Mouse (Mus musculus): Measurements from ENCODE around the gene Sfta2.

Gene Sfta2

DNA sequence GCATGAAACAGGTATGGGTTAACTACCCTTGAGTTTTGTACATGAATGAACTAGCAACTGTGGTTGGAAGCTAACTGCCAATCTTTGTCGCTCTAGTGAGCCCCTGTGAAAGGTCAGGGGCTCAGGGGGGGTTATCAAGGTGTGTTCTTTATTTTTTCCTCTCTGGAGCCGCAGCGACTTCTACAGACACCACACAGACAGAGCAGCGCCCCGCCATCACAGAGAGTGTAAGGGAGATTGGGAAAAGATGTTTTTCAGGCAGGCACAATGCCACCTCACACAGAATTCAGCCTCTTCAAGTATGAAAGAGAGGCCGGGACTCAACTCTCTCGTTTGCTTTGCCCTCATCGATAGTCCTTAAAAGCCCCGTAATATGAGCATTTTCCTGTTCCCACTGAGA is 9.2 kb upstream of the Sfta2 start:
- in situ Hi-C loops (cut with MseI, MboI), result no loop called here

DNA sequence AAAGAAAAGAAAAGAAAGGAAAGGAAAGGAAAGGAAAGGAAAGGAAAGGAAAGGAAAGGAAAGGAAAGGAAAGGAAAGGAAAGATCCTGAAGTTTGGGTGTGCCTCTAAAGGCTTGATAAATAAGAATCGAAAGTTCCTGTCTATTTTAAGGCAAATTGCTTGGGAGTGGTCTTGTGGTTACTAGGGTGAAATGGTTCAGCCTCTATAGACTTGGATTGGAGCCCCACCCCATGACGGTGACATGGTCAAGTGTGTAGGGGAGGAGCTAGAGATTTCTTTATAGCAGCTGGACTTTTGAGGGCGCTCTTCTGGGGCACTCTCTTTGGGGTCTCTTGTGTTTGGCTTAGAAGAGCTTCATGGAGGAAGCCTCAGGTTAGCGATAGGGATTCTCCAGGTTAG is 7.6 kb upstream of the Sfta2 start:
- in situ Hi-C loops (cut with MseI, MboI), result no loop called here

DNA sequence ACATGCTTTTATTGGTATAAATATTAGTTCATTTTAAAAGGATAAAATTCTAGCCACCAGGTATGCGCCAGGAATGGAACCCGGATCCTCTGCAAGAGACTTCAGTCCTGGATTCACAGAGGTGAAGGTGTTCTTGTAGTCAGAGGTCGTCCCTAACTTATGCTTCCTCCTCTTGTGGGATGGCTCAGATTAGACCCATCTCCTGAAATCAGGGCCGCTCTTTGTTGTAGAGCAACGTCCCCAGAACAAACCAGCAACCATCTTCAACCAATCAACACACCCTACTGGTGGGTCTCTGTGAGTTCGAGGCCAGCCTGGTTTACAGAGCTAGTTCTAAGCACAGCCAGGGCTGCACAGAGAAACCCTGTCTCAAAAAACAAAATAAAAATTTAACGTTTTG is 6.9 kb upstream of the Sfta2 start:
- in situ Hi-C loops (cut with MseI, MboI), result no loop called here

DNA sequence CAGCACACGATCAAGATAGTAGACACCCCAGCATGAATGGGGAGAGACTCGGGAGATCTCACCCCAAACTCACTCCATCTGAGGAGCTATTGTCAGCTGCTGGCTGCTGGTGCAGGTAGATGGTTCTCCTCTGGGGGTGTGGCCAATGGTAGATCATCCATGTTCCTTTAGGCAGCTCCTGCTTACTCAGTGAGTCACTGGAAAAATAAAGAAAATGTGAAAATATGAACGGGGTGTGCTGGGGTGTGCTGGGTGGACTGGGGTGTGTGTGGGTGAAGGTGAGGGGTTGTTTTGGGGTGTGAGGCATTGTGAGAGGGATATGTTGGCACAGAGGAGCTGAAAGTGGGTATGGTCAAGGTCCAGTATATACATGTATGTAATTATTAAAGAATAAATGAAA is 4.0 kb upstream of the Sfta2 start:
- in situ Hi-C loops (cut with MseI, MboI), result no loop called here

DNA sequence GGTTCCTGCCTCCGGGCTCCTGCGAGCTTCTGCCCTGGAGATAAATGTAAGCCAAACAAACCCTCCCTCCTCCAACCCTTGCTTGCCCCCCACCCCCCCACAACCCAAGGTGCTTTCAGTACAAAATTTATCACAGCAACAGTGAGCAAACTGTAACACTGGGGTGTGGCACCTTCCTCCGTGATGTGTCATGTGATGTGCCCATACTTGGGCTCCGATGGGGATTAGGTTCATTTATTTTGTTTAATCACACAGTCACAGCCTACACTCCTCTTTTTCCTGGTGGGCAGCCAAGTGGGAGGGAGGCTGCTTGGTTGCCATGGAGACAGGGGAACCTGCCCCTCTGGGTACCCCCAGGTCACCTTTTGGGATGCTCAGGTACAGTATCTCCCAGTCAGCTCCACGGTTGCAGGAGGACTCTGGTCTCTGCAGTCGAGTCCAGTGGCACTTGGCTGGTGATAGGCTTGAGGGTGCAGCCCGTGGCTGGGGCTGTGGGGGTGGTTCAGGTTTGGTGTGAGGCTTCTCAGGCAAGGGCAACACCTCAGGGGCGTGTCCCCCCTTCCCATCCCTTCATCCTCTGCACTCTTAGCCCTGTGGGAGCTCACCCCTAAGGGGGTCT is 496 bp downstream of the Sfta2 start:
- in situ Hi-C loops (cut with MseI, MboI), result no loop called here

DNA sequence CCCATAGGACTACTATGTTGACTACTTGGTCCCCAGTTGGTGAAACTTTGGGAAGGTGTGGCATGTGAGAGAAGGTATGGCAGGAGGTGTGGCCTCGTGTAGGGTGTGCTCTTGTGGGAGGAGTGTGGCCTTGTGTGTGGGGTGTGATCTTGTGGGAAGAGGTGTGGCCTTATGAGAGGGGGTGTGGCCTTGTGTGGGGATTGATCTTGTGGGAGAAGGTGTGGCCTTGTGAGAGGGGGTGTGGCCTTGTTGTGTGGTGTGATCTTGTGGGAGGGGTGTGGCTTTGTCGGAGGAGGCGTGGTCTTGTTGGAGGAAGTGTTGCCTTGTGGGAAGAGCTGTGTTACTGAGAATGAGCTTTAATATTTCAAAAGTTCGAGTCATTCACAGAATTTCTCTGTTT is 15.8 kb downstream of the Sfta2 start:
- in situ Hi-C loops (cut with MseI, MboI), result no loop called here

DNA sequence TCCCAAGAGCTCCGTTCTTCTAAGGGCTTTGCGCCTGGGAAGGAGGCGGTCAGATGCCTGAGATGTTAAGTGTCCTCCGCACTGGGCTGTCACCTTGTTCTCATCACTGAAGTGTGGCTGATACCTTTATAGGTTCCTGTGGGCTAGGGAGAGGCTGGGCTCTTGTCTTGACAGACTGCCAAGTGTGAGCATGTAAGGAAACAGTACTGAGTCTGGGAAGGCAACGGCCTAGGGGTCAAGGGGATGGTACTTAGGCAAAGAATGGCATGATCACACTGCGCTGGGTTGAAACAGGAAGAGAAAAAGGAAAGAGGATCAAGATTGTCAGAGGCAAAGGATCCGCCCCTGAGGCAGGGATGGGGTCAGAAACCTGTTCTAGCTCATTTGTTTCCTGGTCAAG is 25.2 kb downstream of the Sfta2 start, which contains the start of gene Gm9573:
Gene Gm9573 (minus strand): TSS at position 101 of the 400 bp plus-strand sequence.
- in situ Hi-C loops (cut with MseI, MboI), result loop anchor here in 1 of 2 experiments (25.0 kb wide), 1 partner anchor 1664 kb away; the partner anchor contains the start of genes B3galt4, Rps18 and Vps52

DNA sequence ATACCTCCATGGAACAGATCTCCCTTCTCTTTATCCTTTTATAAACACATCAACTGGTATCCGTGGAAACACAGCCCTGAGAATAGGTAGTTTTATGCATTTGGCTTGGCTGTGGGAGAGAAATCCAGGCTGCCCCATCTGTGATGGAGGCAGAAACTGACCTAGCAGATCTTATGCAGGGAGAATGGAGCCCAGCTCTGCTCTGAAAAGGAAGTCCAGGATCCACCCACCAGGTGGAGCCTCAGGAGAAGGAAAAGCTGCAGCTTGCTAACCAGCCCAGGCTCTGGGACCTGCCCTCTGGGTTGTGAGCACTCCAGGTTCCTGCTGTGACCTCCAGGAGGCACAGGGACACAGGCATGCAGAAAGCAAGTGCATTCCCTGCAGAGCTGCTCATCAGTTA is 32.6 kb downstream of the Sfta2 start:
- in situ Hi-C loops (cut with MseI, MboI), result loop anchor here (5.0 to 25.0 kb wide), 2 partner anchors 103 to 1672 kb away; partner anchors contain the start of genes B3galt4 (in 1 of the 2), Rps18 (in 1 of the 2) and Vps52 (in 1 of the 2)

DNA sequence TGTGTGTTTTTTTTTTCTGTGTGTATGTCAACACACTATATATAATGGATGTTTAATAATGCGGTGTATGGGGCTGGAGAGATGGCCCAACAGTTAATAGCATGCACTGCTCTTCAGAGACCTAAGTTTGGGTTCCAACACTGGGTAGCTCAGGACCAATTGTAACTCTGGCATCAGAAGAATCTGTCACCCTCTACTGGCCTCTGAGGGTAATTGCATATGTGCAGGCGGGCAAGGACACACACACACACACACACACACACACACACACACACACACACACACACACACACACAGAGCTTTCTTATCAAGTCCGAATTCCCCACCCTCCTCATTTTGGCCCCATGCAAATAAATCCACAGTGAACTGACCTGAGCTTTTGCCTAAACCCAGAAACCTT is 33.9 kb downstream of the Sfta2 start:
- in situ Hi-C loops (cut with MseI, MboI), result loop anchor here in 1 of 2 experiments (25.0 kb wide), 1 partner anchor 1673 kb away; the partner anchor contains the start of genes B3galt4, Rps18 and Vps52

DNA sequence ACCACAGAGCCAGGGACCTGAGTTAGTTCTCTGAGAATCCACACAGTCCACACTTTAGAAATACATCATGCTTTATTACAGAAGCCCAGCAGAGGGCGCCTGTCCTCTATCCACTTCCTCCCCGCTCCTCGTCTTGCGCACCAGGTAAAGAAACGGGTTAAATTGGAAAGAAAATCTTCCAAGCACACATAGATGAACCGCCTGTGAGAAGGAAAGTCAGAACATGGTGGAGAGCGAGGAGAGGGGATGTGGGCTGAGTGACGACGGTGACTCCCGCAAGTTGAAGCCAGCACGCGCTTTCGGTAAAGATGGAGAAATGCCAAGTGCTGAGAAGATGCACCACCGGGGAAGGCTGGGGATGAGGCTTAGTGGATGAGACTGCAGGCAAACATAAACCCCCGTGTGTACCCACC is 34.4 kb downstream of the Sfta2 start:
- in situ Hi-C loops (cut with MseI, MboI), result loop anchor here in 1 of 2 experiments (25.0 kb wide), 1 partner anchor 1673 kb away; the partner anchor contains the start of genes B3galt4, Rps18 and Vps52

DNA sequence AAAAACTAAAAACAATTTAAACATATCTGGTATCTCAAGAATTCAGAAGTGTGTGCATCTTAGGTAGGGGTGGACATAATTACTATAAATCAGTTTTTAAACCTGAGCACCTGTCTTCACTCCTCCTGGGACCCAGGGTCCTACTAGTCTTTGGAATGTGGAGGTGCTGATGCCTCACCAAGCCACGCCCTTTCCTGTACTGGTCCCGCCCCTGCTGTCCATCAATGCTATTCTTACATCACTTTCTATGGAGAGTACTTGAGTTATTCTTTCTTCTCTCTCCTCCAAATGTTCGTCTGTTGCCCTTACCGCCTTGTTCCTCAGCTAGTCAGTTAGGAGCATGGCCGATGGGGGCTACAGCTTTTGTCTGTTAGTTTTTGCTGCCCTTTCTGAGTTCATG is 35.0 kb downstream of the Sfta2 start:
- in situ Hi-C loops (cut with MseI, MboI), result loop anchor here in 1 of 2 experiments (25.0 kb wide), 1 partner anchor 1674 kb away; the partner anchor contains the start of genes B3galt4, Rps18 and Vps52

DNA sequence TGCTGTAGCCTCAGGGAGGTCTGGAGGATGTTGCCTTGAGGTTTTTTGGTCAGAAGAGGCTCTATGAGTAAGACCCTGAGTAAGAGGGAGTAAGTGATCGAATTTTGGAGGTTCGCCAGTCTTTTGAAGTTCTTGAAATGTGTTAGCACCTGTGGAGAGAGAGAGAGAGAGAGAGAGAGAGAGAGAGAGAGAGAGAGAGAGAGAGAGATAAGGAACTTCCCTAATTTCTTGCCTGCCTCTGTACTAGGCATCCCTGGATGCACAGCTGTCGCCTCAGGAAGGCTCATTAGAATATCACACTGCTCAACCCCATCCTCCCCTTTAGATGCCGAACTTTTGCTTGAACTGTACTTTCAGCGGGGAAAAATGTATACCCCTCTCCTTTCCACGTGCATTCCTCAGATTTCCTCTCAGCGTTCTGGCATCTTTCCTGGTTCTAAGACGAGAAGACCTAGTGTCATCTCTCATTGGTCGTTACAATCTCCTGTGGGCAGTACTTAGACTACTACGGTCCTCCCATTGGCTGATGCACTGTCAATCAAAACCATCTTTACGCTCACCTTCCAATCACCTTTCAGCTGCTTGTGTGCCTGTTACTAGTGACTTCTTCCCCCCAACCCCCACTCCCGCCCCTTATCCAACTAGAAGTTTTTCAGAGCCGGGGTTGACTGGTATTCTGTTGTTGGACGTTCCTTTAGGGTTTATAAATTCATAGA is 37.3 kb downstream of the Sfta2 start:
- in situ Hi-C loops (cut with MseI, MboI), result loop anchor here in 1 of 2 experiments (25.0 kb wide), 1 partner anchor 1676 kb away; the partner anchor contains the start of genes B3galt4, Rps18 and Vps52

DNA sequence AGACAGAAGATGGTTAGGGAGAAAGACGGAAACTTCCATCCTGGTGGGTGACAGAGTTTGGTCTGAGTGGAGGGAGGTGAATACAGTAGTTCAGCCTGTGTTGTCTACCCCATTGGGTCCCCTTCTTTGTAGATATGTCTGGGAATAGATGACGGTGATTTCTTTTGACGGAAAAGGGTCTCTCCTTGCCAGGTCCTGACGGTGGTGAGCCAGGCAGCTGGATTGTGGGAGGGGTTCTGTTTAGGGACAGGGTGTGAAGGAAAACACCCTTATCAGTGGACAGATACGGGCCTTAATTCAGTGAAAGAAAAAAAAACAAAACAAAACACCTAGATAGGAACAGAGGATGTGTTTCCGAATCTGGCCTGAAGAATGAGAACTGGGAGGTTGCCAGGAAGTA is 38.0 kb downstream of the Sfta2 start:
- in situ Hi-C loops (cut with MseI, MboI), result loop anchor here in 1 of 2 experiments (25.0 kb wide), 1 partner anchor 1677 kb away; the partner anchor contains the start of genes B3galt4, Rps18 and Vps52

DNA sequence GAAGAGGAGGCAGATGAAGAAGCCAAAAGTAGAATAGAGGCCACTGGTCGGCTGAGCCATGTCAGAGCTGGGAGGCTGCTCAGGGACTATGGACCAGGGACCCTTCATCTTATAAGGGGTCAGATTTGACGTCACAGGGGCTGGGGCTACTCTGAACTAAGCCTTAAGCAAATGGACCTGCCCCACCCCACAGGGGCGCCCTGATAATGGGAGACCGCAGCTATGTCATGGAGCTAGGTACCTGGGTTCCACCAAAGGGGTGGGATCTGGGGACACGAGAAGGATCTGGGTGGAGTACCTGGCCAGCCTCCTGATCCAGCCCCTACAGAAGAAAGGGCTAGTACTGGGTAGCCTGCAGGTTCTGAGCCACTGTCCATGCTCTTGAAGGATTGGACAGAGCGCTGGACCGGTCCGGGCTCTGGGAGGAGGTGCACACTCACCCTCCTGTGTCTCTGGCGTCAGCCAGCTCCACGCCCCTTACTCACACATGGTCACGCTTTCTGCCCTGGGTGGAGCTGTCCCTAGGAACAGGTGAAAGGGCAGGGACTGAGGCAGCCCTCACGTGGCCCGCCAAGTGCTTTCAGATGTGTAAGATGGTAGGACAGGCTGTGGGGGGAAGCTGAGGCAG is 42.4 kb downstream of the Sfta2 start, which contains the start of gene Mucl3:
Gene Mucl3 (minus strand): TSS at position 87 of the 628 bp plus-strand sequence.
- in situ Hi-C loops (cut with MseI, MboI), result loop anchor here in 1 of 2 experiments (25.0 kb wide), 1 partner anchor 1681 kb away; the partner anchor contains the start of genes B3galt4, Rps18 and Vps52

DNA sequence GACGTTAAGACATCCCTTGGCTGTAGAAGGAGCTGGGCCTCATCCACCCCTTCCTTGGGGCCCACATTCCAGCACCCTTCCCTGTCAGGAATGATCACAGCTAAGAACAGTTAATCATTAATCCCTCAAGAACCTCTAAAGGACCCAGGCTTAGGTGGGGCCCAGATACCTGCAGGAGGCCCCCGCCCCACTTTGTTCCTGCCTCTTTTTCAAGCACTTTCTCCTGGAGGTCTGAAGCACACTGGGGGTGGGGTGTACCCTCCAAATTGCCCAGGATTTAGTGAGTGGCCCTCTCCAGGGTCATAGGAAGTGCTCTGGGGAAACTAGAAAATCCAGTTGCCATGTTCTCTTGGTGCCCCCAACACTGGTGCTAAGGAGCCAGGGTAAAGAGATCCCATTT is 48.1 kb downstream of the Sfta2 start:
- in situ Hi-C loops (cut with MseI, MboI), result loop anchor here in 1 of 2 experiments (25.0 kb wide), 1 partner anchor 1687 kb away; the partner anchor contains the start of genes B3galt4, Rps18 and Vps52

DNA sequence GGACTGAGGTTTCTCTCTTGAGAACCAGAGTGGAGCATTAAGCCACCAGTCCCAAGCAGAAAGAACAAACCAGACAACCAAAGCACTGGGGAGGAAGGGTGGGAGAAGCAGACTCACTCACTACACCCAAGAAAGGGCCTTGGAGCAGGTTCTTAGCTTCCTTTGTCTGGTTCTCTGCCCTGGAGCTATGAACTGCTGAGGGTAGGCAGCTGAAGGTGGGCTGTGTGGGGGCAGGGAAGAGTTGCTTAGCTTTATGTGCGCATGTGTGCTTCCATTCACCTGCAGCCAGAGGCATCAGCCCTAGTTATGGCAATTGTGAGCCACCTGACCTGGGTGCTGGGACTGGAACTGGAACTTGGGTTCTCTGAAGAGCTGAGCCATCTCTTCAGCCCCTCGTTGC is 51.7 kb downstream of the Sfta2 start:
- in situ Hi-C loops (cut with MseI, MboI), result no loop called here

DNA sequence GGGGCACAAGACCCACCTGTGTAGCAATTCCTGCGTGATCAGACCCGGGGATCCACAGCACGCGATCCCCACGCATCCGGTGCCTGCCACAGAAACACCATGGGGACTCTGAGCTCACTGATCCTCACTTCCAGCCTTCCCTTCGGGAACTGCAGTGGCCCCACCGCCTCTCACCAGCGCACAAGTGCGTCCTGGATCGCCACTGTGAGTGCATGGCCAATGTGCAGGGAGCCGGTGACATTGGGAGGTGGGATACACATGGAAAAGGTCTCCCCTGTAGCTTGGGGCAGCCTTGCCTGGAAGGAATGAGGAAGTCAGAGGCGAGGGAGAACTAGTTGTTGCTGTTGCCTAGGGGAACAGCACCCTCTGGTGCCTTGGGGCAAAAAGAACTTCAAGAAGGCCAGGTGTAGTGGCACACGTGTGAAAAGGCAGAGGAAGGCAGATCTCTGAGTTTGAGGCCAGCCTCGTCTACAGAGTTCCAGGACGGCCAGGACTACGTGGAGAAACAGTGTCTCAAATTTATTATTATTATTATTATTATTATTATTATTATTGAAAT is 64.7 kb downstream of the Sfta2 start:
- in situ Hi-C loops (cut with MseI, MboI), result no loop called here

DNA sequence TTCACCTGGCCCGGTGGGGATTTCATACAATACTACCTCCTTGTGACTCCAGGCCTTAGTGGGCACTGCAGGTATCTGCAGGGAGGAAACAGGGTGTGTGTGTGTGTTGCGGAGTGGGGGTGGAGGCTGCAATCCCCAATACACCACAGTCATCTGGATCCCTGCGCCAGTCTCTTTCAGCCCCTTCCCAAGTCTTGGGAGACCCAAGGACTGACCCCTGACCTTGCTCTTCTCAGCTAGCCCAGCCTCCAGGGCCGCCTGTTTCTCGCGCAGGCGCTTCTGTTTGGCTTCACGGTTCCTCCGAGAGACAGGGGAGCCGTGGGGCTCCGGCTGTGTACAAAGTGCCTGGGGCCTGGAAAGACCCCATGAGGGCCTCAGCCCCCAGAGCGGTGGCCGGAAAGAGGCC is 65.5 kb downstream of the Sfta2 start:
- in situ Hi-C loops (cut with MseI, MboI), result no loop called here

DNA sequence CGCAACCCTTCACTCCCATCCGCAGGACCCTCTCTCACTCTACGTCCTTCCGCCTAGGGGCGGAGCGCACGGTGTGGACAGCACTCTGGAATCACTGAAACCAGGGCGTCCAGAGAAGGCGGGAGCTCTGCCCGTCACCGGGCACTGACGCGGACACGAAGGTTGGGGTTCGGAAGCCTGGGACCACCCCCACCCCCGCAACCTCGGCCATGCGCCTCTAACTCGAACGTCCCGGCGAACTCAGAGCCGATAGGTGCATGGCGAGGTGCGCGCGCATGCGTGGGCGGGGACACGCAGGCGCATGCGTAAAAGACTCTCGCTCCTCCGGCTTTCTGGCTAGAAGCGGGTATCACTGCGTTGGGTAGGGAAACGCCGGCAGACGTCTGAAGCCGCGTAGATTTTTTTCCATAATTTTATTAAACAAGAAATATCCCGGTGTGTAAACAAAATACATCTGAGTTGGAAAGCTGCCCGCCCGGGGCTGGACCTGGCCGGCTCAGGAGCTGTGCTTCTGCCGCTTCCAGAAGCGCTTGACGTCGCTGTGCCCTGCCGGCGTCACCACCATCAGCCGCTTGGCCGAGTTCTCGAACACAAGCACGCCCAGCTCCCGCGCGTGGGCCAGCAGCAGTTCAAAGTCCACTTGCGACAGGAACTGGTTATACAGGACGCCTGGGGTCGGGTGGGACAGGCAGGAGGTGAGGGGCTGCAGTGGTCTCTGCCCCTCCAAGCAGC is 66.2 kb downstream of the Sfta2 start, which contains the start of gene Vars2:
Gene Vars2 (minus strand): TSS at position 259 of the 732 bp plus-strand sequence.
- in situ Hi-C loops (cut with MseI, MboI), result no loop called here

DNA sequence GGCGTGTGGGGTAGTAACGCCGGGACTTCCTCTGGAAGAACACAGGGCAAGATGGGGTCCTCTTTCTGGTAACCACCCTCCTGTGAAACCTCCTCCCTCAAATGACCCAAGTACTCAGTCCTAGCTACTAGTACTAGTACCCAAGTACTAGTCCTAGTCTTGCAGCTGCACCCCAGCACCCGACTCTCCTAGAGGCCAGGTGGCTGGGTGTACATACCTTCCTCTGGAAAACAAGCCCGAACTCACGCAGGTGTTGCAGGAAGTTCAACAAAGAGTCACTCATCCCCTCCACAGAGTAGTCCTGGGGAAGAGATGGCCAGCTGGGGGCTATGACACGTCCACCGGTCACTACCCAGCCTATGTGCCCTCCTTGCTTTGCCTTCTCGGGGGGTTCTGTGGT is 68.4 kb downstream of the Sfta2 start:
- in situ Hi-C loops (cut with MseI, MboI), result no loop called here

DNA sequence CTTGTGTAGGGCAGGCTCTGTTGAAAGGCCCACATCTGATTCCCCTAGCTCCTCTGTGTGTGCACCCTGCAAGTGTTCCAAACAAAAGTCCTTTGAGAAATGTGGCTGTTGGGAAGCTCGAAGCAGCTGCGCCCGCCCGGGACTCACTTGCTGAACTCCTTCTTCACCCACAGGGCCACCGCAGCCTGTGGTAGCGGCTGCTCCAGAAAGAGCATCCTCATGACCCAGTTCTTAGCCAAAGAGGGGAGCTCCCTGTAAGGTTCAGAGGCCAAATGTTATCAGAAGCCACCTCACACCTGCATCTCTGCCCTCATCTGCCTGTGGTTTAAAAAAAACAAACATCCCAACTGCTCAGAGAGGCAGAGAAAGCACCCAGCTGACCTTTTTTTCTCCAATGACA is 70.5 kb downstream of the Sfta2 start:
- in situ Hi-C loops (cut with MseI, MboI), result no loop called here
